ENCODE assay signal across 10 mouse cellular contexts in the genomic region with DNA sequence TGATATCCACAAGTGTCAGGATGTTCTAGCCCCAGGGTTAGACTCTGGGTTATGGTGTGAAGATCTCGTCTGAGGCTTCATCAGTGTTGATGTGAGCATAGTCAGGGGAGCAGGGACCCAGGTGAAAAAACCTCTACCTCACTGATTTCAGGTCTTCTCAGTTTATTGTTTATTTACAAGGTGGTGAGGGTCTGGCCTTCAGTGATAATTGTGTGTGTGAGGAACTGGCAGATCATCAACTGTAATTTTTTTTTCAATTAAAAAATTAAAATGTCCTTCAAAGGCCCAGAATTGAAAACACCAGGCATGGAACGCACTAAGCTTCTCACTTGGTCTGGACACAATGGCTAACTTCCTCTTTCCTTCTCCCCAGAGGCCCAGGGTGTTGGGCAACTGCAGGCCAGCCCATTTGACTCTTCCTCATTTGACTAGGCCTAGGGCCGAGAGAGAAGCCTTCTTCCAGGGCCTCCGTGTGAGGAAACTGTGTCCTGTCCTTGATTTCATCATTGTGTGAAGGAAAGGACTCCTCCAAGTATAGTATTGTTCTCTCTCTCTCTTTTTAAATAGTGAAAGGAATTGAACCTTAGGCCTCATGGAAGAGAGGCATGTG.
DNase-seq lines count a peak whose midpoint lies in the region; ATAC-seq lines count a peak whose summit lies in the region.
"Had no signal": no experiment of that assay in that cellular context is flagged by ENCODE, and none has a peak within 500 bp of the region (broad histone marks: within the 10 kb centered on the region; RNA-seq: fewer than 3 reads in every experiment).

No protein-coding gene starts in this region.

- no peaks in the 10 kb centered on the region for H3K9me3 ChIP-seq in embryonic facial prominence, embryonic 14.5 days (ENCODE audit: control insufficient read depth, low read length)
- H3K9me3 ChIP-seq in embryonic facial prominence, embryonic 10.5 days: no peaks in the 10 kb centered on the region
- H3K9me3 ChIP-seq in liver, embryonic 16.5 days (replicated peaks; ENCODE audit: control insufficient read depth, low read length): no peaks in the 10 kb centered on the region
- H3K9me3 ChIP-seq: lung, embryonic 15.5 days had no signal

- 78% methylated on average over 4 of the region's 4 CpGs for WGBS in embryonic facial prominence, embryonic 14.5 days
- 80% methylated on average over 4 of the region's 4 CpGs for WGBS in embryonic facial prominence, embryonic 10.5 days
- WGBS in liver, embryonic 16.5 days (ENCODE audit: insufficient replicate concordance): 30% methylated on average over 4 of the region's 4 CpGs

- H3K27ac ChIP-seq in embryonic facial prominence, embryonic 14.5 days (replicated peaks; ENCODE audit: low read depth, low read length): no peak overlapping the region
- H3K27ac ChIP-seq in embryonic facial prominence, embryonic 10.5 days (replicated peaks): no peak overlapping the region
- no peak overlapping the region for H3K27ac ChIP-seq in liver, embryonic 16.5 days (ENCODE audit: low read length)
- H3K27ac ChIP-seq: lung, embryonic 15.5 days had no signal

- ATAC-seq in embryonic facial prominence, embryonic 14.5 days (ENCODE audit: low read depth): no peak
- peak; percentile 56; the same call in 1 of the 2 replicates for ATAC-seq in liver, embryonic 16.5 days (ENCODE audit: low read depth)
- ATAC-seq in CD4-positive, CD25-positive, alpha-beta regulatory T cell, adult 4 months: no peak

- H3K4me1 ChIP-seq in embryonic facial prominence, embryonic 14.5 days (ENCODE audit: control insufficient read depth, insufficient read depth, low read length): no peaks in the 10 kb centered on the region
- no peaks in the 10 kb centered on the region for H3K4me1 ChIP-seq in embryonic facial prominence, embryonic 10.5 days
- no peaks in the 10 kb centered on the region for H3K4me1 ChIP-seq in liver, embryonic 16.5 days (ENCODE audit: control insufficient read depth, low read depth, low read length)
- H3K4me1 ChIP-seq: lung, embryonic 15.5 days had no signal

- no peak overlapping the region for H3K9ac ChIP-seq in embryonic facial prominence, embryonic 14.5 days (ENCODE audit: low read depth, low read length)
- H3K9ac ChIP-seq in liver, embryonic 16.5 days (ENCODE audit: low read depth, low read length): no peak overlapping the region
- H3K9ac ChIP-seq: lung, embryonic 15.5 days had no signal

- H3K27me3 ChIP-seq in embryonic facial prominence, embryonic 14.5 days (replicated peaks; ENCODE audit: control insufficient read depth, insufficient read depth, low read length): no peaks in the 10 kb centered on the region
- H3K27me3 ChIP-seq in embryonic facial prominence, embryonic 10.5 days (replicated peaks; ENCODE audit: low read depth, poor library complexity, severe bottlenecking): no peaks in the 10 kb centered on the region
- no peaks in the 10 kb centered on the region for H3K27me3 ChIP-seq in liver, embryonic 16.5 days (ENCODE audit: control insufficient read depth, insufficient read depth, low read depth, low read length)
- no peaks in the 10 kb centered on the region for H3K27me3 ChIP-seq in splenic B cell, adult 2 months (ENCODE audit: control insufficient read depth, insufficient read depth, low read length, poor library complexity, severe bottlenecking)
- H3K27me3 ChIP-seq: lung, embryonic 15.5 days had no signal

- peak; percentile 10 for DNase-seq in embryonic facial prominence, embryonic 14.5 days (ENCODE audit: low spot score)
- no peak for DNase-seq in embryonic facial prominence, embryonic 10.5 days (ENCODE audit: low spot score)
- peak; percentile 13 to 20 for DNase-seq in spleen, adult 18-20 months
- DNase-seq in spleen, adult 12 weeks (ENCODE audit: low spot score): no peak
- peak; percentile 63 for DNase-seq in splenic B cell, adult 2 months (ENCODE audit: low read depth, low spot score)
- no peak for DNase-seq in MN1 (ENCODE audit: low spot score)
- DNase-seq: thymus, adult 2 months had no signal

- H3K36me3 ChIP-seq in embryonic facial prominence, embryonic 14.5 days (ENCODE audit: control insufficient read depth, insufficient read depth, low read length): no peaks in the 10 kb centered on the region
- H3K36me3 ChIP-seq in embryonic facial prominence, embryonic 10.5 days (replicated peaks): no peaks in the 10 kb centered on the region
- H3K36me3 ChIP-seq in liver, embryonic 16.5 days (ENCODE audit: control insufficient read depth, insufficient read depth): no peaks in the 10 kb centered on the region
- no peaks in the 10 kb centered on the region for H3K36me3 ChIP-seq in splenic B cell, adult 2 months (ENCODE audit: control insufficient read depth, insufficient read depth, low read length, poor library complexity, severe bottlenecking)
- H3K36me3 ChIP-seq: lung, embryonic 15.5 days had no signal

- H3K4me3 ChIP-seq in embryonic facial prominence, embryonic 14.5 days (ENCODE audit: low read depth, low read length): no peak overlapping the region
- no peak overlapping the region for H3K4me3 ChIP-seq in embryonic facial prominence, embryonic 10.5 days
- H3K4me3 ChIP-seq in liver, embryonic 16.5 days (ENCODE audit: low read depth, low read length): no peak overlapping the region
- H3K4me3 ChIP-seq: lung, embryonic 15.5 days had no signal

- H3K4me2 ChIP-seq in embryonic facial prominence, embryonic 14.5 days (ENCODE audit: low read depth, low read length): no peak overlapping the region
- no peak overlapping the region for H3K4me2 ChIP-seq in liver, embryonic 16.5 days (ENCODE audit: low read depth, low read length)
- H3K4me2 ChIP-seq: lung, embryonic 15.5 days had no signal

Comparison
In these comparisons a context has a peak if more than half of its experiments do, and no peak if none do; other contexts are left out.
1. DNase-seq: peak in embryonic facial prominence, embryonic 14.5 days (single experiment), spleen, adult 18-20 months (2 of 2) and splenic B cell, adult 2 months (single experiment); none in embryonic facial prominence, embryonic 10.5 days (single experiment), spleen, adult 12 weeks (single experiment) and MN1 (single experiment).